In the genomic region with DNA sequence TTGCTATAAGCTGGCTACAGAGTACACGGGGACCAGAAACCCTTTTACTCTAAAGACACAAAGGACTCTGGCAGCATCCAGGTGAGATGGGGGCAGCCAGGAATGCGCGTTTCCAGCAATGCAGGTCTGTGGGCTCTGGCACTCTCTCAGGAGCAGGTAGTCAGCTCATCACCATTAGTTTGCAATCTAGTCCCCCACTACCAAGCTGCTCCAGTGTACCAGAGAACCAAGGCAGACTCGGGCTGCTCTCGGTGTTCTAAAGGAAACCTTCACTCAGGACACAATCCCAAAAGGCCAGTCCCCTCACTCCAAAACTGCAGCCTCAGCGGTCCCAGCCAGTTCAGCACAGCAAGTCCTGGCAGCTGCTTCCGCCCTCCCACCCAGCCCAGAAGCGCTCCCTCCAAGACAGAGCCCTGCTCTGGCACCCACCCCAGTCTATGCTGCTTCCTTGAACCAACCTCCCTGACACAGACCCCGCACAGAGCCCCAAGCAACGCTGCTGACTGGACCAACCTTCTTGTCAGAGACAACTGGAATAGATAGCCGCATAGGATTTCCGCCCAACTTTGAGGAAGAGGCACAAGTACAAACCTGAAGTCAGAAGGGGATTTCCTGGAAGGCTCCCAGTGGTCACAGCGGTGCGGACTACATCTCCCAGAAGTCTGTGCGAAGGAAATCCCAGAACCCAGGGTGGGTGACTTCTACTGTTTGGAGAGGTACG, we compare ENCODE assay signal across 8 mouse cellular contexts. TPM values are rescaled to one million over a fixed set of nuclear protein-coding genes. Genes with fewer than 3 reads are reported as not detected.
DNase-seq lines count a peak whose midpoint lies in the region; ATAC-seq and TF ChIP-seq lines count a peak whose summit lies in the region.
"Not testable (repeated sequence)": the region's sequence is repeated elsewhere in the genome, so short reads cannot be mapped to it uniquely, and the experiment has no call there.

A gene (minus strand): TSS at position 637 of the 721 bp plus-strand sequence.

- H3K27ac ChIP-seq in forebrain, embryonic 15.5 days (replicated peaks); liver, embryonic 16.5 days (ENCODE audit: low read length); neural tube, embryonic 12.5 days; stomach, postnatal 0 days (replicated peaks): not testable (repeated sequence)

- H3K9me3 ChIP-seq in E14TG2a.4 (ENCODE audit: low read length); forebrain, embryonic 15.5 days; liver, embryonic 16.5 days (replicated peaks; ENCODE audit: control insufficient read depth, low read length); neural tube, embryonic 12.5 days; stomach, postnatal 0 days (ENCODE audit: control insufficient read depth, low read length): not testable (repeated sequence)

- TF ChIP-seq CTCF in E14TG2a.4 (conservative IDR thresholded peaks at IDR 0.05; ENCODE audit: low read length); stomach, postnatal 0 days (IDR thresholded peaks at IDR 0.05; ENCODE audit: low read depth): not testable (repeated sequence)

- H3K4me3 ChIP-seq in E14TG2a.4 (replicated peaks; ENCODE audit: low read length), result peak within 1 kb of the TSS; percentile 60
- H3K4me3 ChIP-seq in forebrain, embryonic 15.5 days, result peak within 1 kb of the TSS; percentile 61
- peak within 1 kb of the TSS; percentile 70 for H3K4me3 ChIP-seq in liver, embryonic 16.5 days (ENCODE audit: low read depth, low read length)
- peak within 1 kb of the TSS; percentile 55 for H3K4me3 ChIP-seq in neural tube, embryonic 12.5 days
- peak within 1 kb of the TSS; percentile 58 for H3K4me3 ChIP-seq in stomach, postnatal 0 days (ENCODE audit: low read depth, low read length)

- H3K27me3 ChIP-seq in E14TG2a.4 (ENCODE audit: insufficient read depth, low read length); forebrain, embryonic 15.5 days; liver, embryonic 16.5 days (ENCODE audit: control insufficient read depth, insufficient read depth, low read depth, low read length); neural tube, embryonic 12.5 days (replicated peaks); stomach, postnatal 0 days (ENCODE audit: control insufficient read depth, insufficient read depth, low read length): not testable (repeated sequence)

- peak; percentile 97 for ATAC-seq in forebrain, embryonic 15.5 days (replicated peaks)
- ATAC-seq in liver, embryonic 16.5 days (ENCODE audit: low read depth), result peak; percentile 88
- peak; percentile 96 for ATAC-seq in neural tube, embryonic 12.5 days (ENCODE audit: low FRiP score, low read depth)
- peak; percentile 93 for ATAC-seq in stomach, postnatal 0 days (ENCODE audit: low FRiP score, low TSS enrichment)

- peaks cover 16% of the 10 kb centered on the region for H3K4me1 ChIP-seq in E14TG2a.4 (replicated peaks; ENCODE audit: low read depth, low read length)
- not testable (repeated sequence) for H3K4me1 ChIP-seq in forebrain, embryonic 15.5 days; liver, embryonic 16.5 days (ENCODE audit: control insufficient read depth, low read depth, low read length); neural tube, embryonic 12.5 days; stomach, postnatal 0 days (replicated peaks; ENCODE audit: control insufficient read depth, insufficient read depth)

- intact Hi-C loops in heart, postnatal 14 days (cut with DNase I), result not testable (repeated sequence)

- DNase-seq in cerebellum, adult 11-12 months, result peak; percentile 56
- DNase-seq in heart, postnatal 14 days, result peak; percentile 73 to 75
- peak; percentile 40 for DNase-seq in large intestine, adult 2 months (ENCODE audit: low read depth, low spot score)
- DNase-seq in stomach, postnatal 0 days (ENCODE audit: low spot score), result peak; percentile 78

- TF ChIP-seq EP300 in stomach, postnatal 0 days (optimal IDR thresholded peaks at IDR 0.05), result not testable (repeated sequence)

- H3K36me3 ChIP-seq in E14TG2a.4 (ENCODE audit: insufficient read depth, low read length); forebrain, embryonic 15.5 days; liver, embryonic 16.5 days (ENCODE audit: control insufficient read depth, insufficient read depth); neural tube, embryonic 12.5 days; stomach, postnatal 0 days (ENCODE audit: control insufficient read depth, insufficient read depth, low read length): not testable (repeated sequence)

- H3K9ac ChIP-seq in forebrain, embryonic 15.5 days (replicated peaks), result peak within 1 kb of the TSS; percentile 55
- H3K9ac ChIP-seq in liver, embryonic 16.5 days (ENCODE audit: low read depth, low read length), result peak within 1 kb of the TSS; percentile 68
- H3K9ac ChIP-seq in neural tube, embryonic 12.5 days, result peak within 1 kb of the TSS; percentile 53
- peak within 1 kb of the TSS; percentile 65 for H3K9ac ChIP-seq in stomach, postnatal 0 days (ENCODE audit: low read length)

- 3% methylated on average over 16 of the region's 16 CpGs for WGBS in forebrain, embryonic 15.5 days
- 4% methylated on average over 16 of the region's 16 CpGs for WGBS in large intestine, adult 2 months
- WGBS in liver, embryonic 16.5 days (ENCODE audit: insufficient replicate concordance), result 3% methylated on average over 14 of the region's 16 CpGs
- WGBS in neural tube, embryonic 12.5 days, result 5% methylated on average over 16 of the region's 16 CpGs
- 4% methylated on average over 14 of the region's 16 CpGs for whole genome bisulfite sequencing in stomach, postnatal 0 days

- peak within 1 kb of the TSS; percentile 70 for H3K4me2 ChIP-seq in forebrain, embryonic 15.5 days (replicated peaks)
- H3K4me2 ChIP-seq in liver, embryonic 16.5 days (ENCODE audit: low read depth, low read length), result peak within 1 kb of the TSS; percentile 63
- peak within 1 kb of the TSS; percentile 71 for H3K4me2 ChIP-seq in neural tube, embryonic 12.5 days (replicated peaks)
- H3K4me2 ChIP-seq in stomach, postnatal 0 days (replicated peaks; ENCODE audit: low read depth), result peak within 1 kb of the TSS; percentile 58

RNA-seq across cellular contexts. Expression of the gene that starts here (rescaled TPM):
- 4.6 and 4.7 TPM in 2 replicates for polyA plus RNA-seq in forebrain, embryonic 15.5 days (2015; fragmentation: Nextera tagmentation; extraction: Ambion mirVana)
- total RNA-seq in heart, postnatal 14 days (2021), result 1 to 10 TPM; 1.6 to 1.8 TPM
- 2.8 and 5.0 TPM in 2 replicates for polyA plus RNA-seq in large intestine, adult 2 months (2012; rRNA removed)
- 1.5 and 2.1 TPM in 2 replicates for polyA plus RNA-seq in liver, embryonic 16.5 days (2015; fragmentation: Nextera tagmentation; extraction: Ambion mirVana)
- 3.0 and 3.2 TPM in 2 replicates for polyA plus RNA-seq in neural tube, embryonic 12.5 days (2016; fragmentation: Nextera tagmentation; extraction: Ambion mirVana)
- polyA plus RNA-seq in stomach, postnatal 0 days (2015; fragmentation: Nextera tagmentation; extraction: Ambion mirVana), result 4.1 and 4.8 TPM in 2 replicates
